Mouse (Mus musculus): ENCODE measurements at regions not wholly inside any gene's neighbourhood (a gene's known extent, or its start where the extent isn't known, plus 50 kb on each side); places are given as distances from the start of the nearest gene placed in this dataset.
A peak's percentile ranks its signal among the peaks of the same experiment; 100 is the strongest.

GRCm38 (mm10) chr6:147744081-147744480, 268.5 kb downstream of the Ccdc91 start:
- Histone ChIP-seq H3K9ac (ENCODE audit: low read length) (no peak overlapping the region), H3K27me3 (replicated peaks; ENCODE audit: control insufficient read depth, insufficient read depth, low read length) (no peaks in the 10 kb centered on the region), H3K4me2 (ENCODE audit: low read length) (no peak overlapping the region), H3K4me3 (ENCODE audit: low read depth, low read length) (no peak overlapping the region), H3K9me3 (ENCODE audit: control insufficient read depth, low read length) (no peaks in the 10 kb centered on the region), H3K27ac (ENCODE audit: low read depth) (no peak overlapping the region), H3K36me3 (ENCODE audit: control insufficient read depth, insufficient read depth, low read length) (no peaks in the 10 kb centered on the region), H3K4me1 (replicated peaks; ENCODE audit: control insufficient read depth, insufficient read depth, low read length) (no peaks in the 10 kb centered on the region)
- WGBS: 53% methylated on average over 3 of the region's 3 CpGs
- DNase-seq (ENCODE audit: low spot score) (no peak), ATAC-seq (replicated peaks; ENCODE audit: low FRiP score, low TSS enrichment, low read depth) (0 out of 2 replicates have a peak, but pooled peaks have one; percentile 32)

GRCm38 (mm10) chr6:147745690-147746089, 270.1 kb downstream of the Ccdc91 start:
- no peaks in the 10 kb centered on the region for H3K27me3 ChIP-seq (replicated peaks; ENCODE audit: control insufficient read depth, insufficient read depth, low read length)
- no peak overlapping the region for H3K9ac ChIP-seq (ENCODE audit: low read length)
- no peaks in the 10 kb centered on the region for H3K36me3 ChIP-seq (ENCODE audit: control insufficient read depth, insufficient read depth, low read length)
- H3K27ac ChIP-seq (ENCODE audit: low read depth): no peak overlapping the region
- no peak overlapping the region for H3K4me3 ChIP-seq (ENCODE audit: low read depth, low read length)
- WGBS: 73% methylated on average over 2 of the region's 2 CpGs
- DNase-seq (ENCODE audit: low spot score) (no peak), ATAC-seq (replicated peaks; ENCODE audit: low FRiP score, low TSS enrichment, low read depth) (no peak)
- H3K4me2 ChIP-seq (ENCODE audit: low read length): no peak overlapping the region
- no peaks in the 10 kb centered on the region for H3K4me1 ChIP-seq (replicated peaks; ENCODE audit: control insufficient read depth, insufficient read depth, low read length)
- H3K9me3 ChIP-seq (ENCODE audit: control insufficient read depth, low read length): no peaks in the 10 kb centered on the region

GRCm38 (mm10) chr6:147747945-147748344, 272.3 kb downstream of the Ccdc91 start:
- Histone ChIP-seq H3K9me3 (ENCODE audit: control insufficient read depth, low read length) (no peaks in the 10 kb centered on the region), H3K4me3 (ENCODE audit: low read depth, low read length) (no peak overlapping the region), H3K4me2 (ENCODE audit: low read length) (no peak overlapping the region), H3K36me3 (ENCODE audit: control insufficient read depth, insufficient read depth, low read length) (no peaks in the 10 kb centered on the region), H3K27me3 (replicated peaks; ENCODE audit: control insufficient read depth, insufficient read depth, low read length) (no peaks in the 10 kb centered on the region), H3K4me1 (replicated peaks; ENCODE audit: control insufficient read depth, insufficient read depth, low read length) (no peaks in the 10 kb centered on the region), H3K9ac (ENCODE audit: low read length) (no peak overlapping the region), H3K27ac (ENCODE audit: low read depth) (no peak overlapping the region)
- DNase-seq (ENCODE audit: low spot score): no peak
- ATAC-seq (replicated peaks; ENCODE audit: low FRiP score, low TSS enrichment, low read depth): no peak

DNA sequence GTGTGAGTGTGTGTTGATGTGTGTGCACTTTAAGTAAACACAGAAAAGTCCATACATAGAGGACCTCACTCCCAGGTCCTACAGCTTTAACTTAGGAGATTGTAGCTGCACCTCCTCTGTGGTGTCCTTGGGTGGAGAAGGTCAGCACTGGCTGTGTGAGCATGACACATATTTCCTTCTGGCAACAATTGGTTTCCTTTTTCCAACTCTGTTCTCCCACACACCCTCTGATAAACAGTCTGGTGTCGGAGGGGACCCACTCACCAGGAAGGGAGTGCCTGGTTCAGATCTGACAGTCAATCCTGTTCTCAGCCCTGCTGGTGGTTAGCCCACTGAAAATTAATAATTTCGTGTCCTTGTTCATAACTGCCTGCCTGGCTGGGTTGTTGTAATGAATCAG, 276.7 kb downstream of the Ccdc91 start:
- DNase-seq (ENCODE audit: low spot score) (no peak), ATAC-seq (replicated peaks; ENCODE audit: low FRiP score, low TSS enrichment, low read depth) (no peak)
- H3K4me3 ChIP-seq (ENCODE audit: low read depth, low read length): no peak overlapping the region
- no peak overlapping the region for H3K4me2 ChIP-seq (ENCODE audit: low read length)
- H3K27ac ChIP-seq (ENCODE audit: low read depth): no peak overlapping the region
- 63% methylated on average over 2 of the region's 2 CpGs for WGBS
- no peaks in the 10 kb centered on the region for H3K9me3 ChIP-seq (ENCODE audit: control insufficient read depth, low read length)
- H3K9ac ChIP-seq (ENCODE audit: low read length): no peak overlapping the region
- no peaks in the 10 kb centered on the region for H3K27me3 ChIP-seq (replicated peaks; ENCODE audit: control insufficient read depth, insufficient read depth, low read length)
- no peaks in the 10 kb centered on the region for H3K36me3 ChIP-seq (ENCODE audit: control insufficient read depth, insufficient read depth, low read length)
- H3K4me1 ChIP-seq (replicated peaks; ENCODE audit: control insufficient read depth, insufficient read depth, low read length): no peaks in the 10 kb centered on the region

GRCm38 (mm10) chr6:147753828-147754227, 278.2 kb downstream of the Ccdc91 start:
- Histone ChIP-seq H3K9me3 (ENCODE audit: control insufficient read depth, low read length) (no peaks in the 10 kb centered on the region), H3K36me3 (ENCODE audit: control insufficient read depth, insufficient read depth, low read length) (no peaks in the 10 kb centered on the region), H3K9ac (ENCODE audit: low read length) (no peak overlapping the region), H3K4me3 (ENCODE audit: low read depth, low read length) (no peak overlapping the region), H3K27ac (ENCODE audit: low read depth) (no peak overlapping the region), H3K4me2 (ENCODE audit: low read length) (no peak overlapping the region), H3K4me1 (replicated peaks; ENCODE audit: control insufficient read depth, insufficient read depth, low read length) (no peaks in the 10 kb centered on the region), H3K27me3 (replicated peaks; ENCODE audit: control insufficient read depth, insufficient read depth, low read length) (no peaks in the 10 kb centered on the region)
- ATAC-seq (replicated peaks; ENCODE audit: low FRiP score, low TSS enrichment, low read depth) (no peak), DNase-seq (ENCODE audit: low spot score) (no peak)
- WGBS: 42% methylated on average over 2 of the region's 2 CpGs

- H3K4me3 ChIP-seq (ENCODE audit: low read depth, low read length): no peak overlapping the region
- no peaks in the 10 kb centered on the region for H3K4me1 ChIP-seq (replicated peaks; ENCODE audit: control insufficient read depth, insufficient read depth, low read length)
- DNase-seq (ENCODE audit: low spot score) (no peak), ATAC-seq (replicated peaks; ENCODE audit: low FRiP score, low TSS enrichment, low read depth) (no peak)
- WGBS: 81% methylated on average over 7 of the region's 7 CpGs
- no peaks in the 10 kb centered on the region for H3K27me3 ChIP-seq (replicated peaks; ENCODE audit: control insufficient read depth, insufficient read depth, low read length)
- no peak overlapping the region for H3K9ac ChIP-seq (ENCODE audit: low read length)
- H3K4me2 ChIP-seq (ENCODE audit: low read length): no peak overlapping the region
- H3K27ac ChIP-seq (ENCODE audit: low read depth): no peak overlapping the region
- no peaks in the 10 kb centered on the region for H3K36me3 ChIP-seq (ENCODE audit: control insufficient read depth, insufficient read depth, low read length)
- no peaks in the 10 kb centered on the region for H3K9me3 ChIP-seq (ENCODE audit: control insufficient read depth, low read length)
Observed at GRCm38 (mm10) chr6:147755750-147756523, 280.3 kb downstream of the Ccdc91 start.

DNA sequence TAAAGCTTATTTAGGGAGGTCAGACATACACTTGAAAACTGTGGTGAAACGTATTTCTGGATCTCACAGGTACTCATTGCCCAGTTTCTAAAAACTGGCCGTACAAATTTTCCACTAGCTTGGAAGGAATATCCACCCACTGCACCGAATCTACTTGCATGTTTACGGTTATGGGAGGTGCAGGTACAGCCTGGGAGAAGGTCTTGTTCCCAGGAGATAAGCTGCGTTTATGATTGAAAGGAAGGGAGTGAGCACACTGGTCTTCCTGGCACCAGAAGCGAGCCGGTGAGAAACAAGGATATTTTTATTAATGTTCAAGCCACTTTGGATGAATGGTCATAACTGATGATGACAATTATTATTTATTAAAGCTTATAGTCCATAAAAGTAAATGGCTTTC, 283.9 kb downstream of the Ccdc91 start:
- Histone ChIP-seq H3K9ac (ENCODE audit: low read length) (no peak overlapping the region), H3K4me1 (replicated peaks; ENCODE audit: control insufficient read depth, insufficient read depth, low read length) (no peaks in the 10 kb centered on the region), H3K9me3 (ENCODE audit: control insufficient read depth, low read length) (no peaks in the 10 kb centered on the region), H3K27me3 (replicated peaks; ENCODE audit: control insufficient read depth, insufficient read depth, low read length) (no peaks in the 10 kb centered on the region), H3K27ac (ENCODE audit: low read depth) (no peak overlapping the region), H3K4me2 (ENCODE audit: low read length) (no peak overlapping the region), H3K4me3 (ENCODE audit: low read depth, low read length) (no peak overlapping the region), H3K36me3 (ENCODE audit: control insufficient read depth, insufficient read depth, low read length) (no peaks in the 10 kb centered on the region)
- 68% methylated on average over 7 of the region's 7 CpGs for WGBS
- DNase-seq (ENCODE audit: low spot score) (no peak), ATAC-seq (replicated peaks; ENCODE audit: low FRiP score, low TSS enrichment, low read depth) (no peak)

DNA sequence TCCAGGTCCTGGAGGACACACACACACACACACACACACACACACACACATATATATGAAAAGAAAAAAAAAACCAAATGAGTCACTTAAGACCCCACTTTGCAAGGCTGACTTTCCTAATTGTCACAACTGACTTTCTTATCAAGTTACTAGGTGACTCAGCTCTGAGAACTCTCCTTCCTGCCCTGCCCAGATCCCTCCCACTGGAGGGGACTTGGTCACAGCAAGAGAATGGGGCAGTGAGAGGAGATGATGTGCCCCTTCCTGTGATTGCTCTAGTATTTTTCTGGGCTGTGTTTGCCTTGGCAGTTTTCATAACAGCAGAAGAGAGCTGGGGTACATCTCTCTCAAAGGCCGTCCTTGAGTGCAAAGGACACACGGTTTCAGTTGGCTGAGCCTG, 284.5 kb downstream of the Ccdc91 start:
- no peak overlapping the region for H3K27ac ChIP-seq (ENCODE audit: low read depth)
- no peak overlapping the region for H3K4me3 ChIP-seq (ENCODE audit: low read depth, low read length)
- no peaks in the 10 kb centered on the region for H3K4me1 ChIP-seq (replicated peaks; ENCODE audit: control insufficient read depth, insufficient read depth, low read length)
- no peak for DNase-seq (ENCODE audit: low spot score)
- no peaks in the 10 kb centered on the region for H3K27me3 ChIP-seq (replicated peaks; ENCODE audit: control insufficient read depth, insufficient read depth, low read length)
- H3K4me2 ChIP-seq (ENCODE audit: low read length): no peak overlapping the region
- ATAC-seq (replicated peaks; ENCODE audit: low FRiP score, low TSS enrichment, low read depth): 0 out of 2 replicates have a peak, but pooled peaks have one; percentile 53
- no peaks in the 10 kb centered on the region for H3K9me3 ChIP-seq (ENCODE audit: control insufficient read depth, low read length)
- H3K36me3 ChIP-seq (ENCODE audit: control insufficient read depth, insufficient read depth, low read length): no peaks in the 10 kb centered on the region
- H3K9ac ChIP-seq (ENCODE audit: low read length): no peak overlapping the region
- 70% methylated on average over 2 of the region's 2 CpGs for WGBS

GRCm38 (mm10) chr6:147765241-147765640, 281.8 kb upstream of the Far2 start:
- Histone ChIP-seq H3K4me1 (replicated peaks; ENCODE audit: control insufficient read depth, insufficient read depth, low read length) (no peaks in the 10 kb centered on the region), H3K27ac (ENCODE audit: low read depth) (no peak overlapping the region), H3K9me3 (ENCODE audit: control insufficient read depth, low read length) (no peaks in the 10 kb centered on the region), H3K4me3 (ENCODE audit: low read depth, low read length) (no peak overlapping the region), H3K9ac (ENCODE audit: low read length) (no peak overlapping the region), H3K27me3 (replicated peaks; ENCODE audit: control insufficient read depth, insufficient read depth, low read length) (no peaks in the 10 kb centered on the region), H3K4me2 (ENCODE audit: low read length) (no peak overlapping the region), H3K36me3 (ENCODE audit: control insufficient read depth, insufficient read depth, low read length) (no peaks in the 10 kb centered on the region)
- ATAC-seq (replicated peaks; ENCODE audit: low FRiP score, low TSS enrichment, low read depth): no peak
- no peak for DNase-seq (ENCODE audit: low spot score)
- 79% methylated on average over 1 of the region's 1 CpGs for WGBS
